Mouse (Mus musculus): ENCODE results near the gene Creld1. TPM values are rescaled to one million over a fixed set of nuclear protein-coding genes. Genes with fewer than 3 reads are reported as not detected.

Gene Creld1
- polyA plus RNA-seq, 1 experiment from 2014 or later: 29.2 TPM

Small RNAs within 50 kb of the gene (microRNA-seq; reads per million reads assigned to microRNA genes)
- not detected for gene Gm23365

Other genes starting within 250 kb of the Creld1 start
- gene Mtmr14, start 245.5 kb upstream of the Creld1 start, polyA plus RNA-seq (2014; fragmentation: Nextera tagmentation; extraction: Ambion mirVana): 44.2 and 46.3 TPM in 2 replicates
- gene Cpne9, start 201.0 kb upstream of the Creld1 start, polyA plus RNA-seq (2014; fragmentation: Nextera tagmentation; extraction: Ambion mirVana): 0.07 and 0.08 TPM in 2 replicates
- 20.1 and 22.8 TPM in 2 replicates for gene Brpf1, start 176.2 kb upstream of the Creld1 start, polyA plus RNA-seq (2014; fragmentation: Nextera tagmentation; extraction: Ambion mirVana)
- 12.2 and 13.8 TPM in 2 replicates for gene Ogg1, start 156.3 kb upstream of the Creld1 start, polyA plus RNA-seq (2014; fragmentation: Nextera tagmentation; extraction: Ambion mirVana)
- gene Camk1, start 139.3 kb upstream of the Creld1 start, polyA plus RNA-seq (2014; fragmentation: Nextera tagmentation; extraction: Ambion mirVana): 61.6 and 65.4 TPM in 2 replicates
- 59.3 and 62.4 TPM in 2 replicates for gene Tada3, start 105.4 kb upstream of the Creld1 start, polyA plus RNA-seq (2014; fragmentation: Nextera tagmentation; extraction: Ambion mirVana)
- 188 and 208 TPM in 2 replicates for gene Arpc4, start 105.2 kb upstream of the Creld1 start, polyA plus RNA-seq (2014; fragmentation: Nextera tagmentation; extraction: Ambion mirVana)
- gene Ttll3, start 94.0 kb upstream of the Creld1 start, polyA plus RNA-seq (2014; fragmentation: Nextera tagmentation; extraction: Ambion mirVana): 3.0 TPM in 2 replicates
- gene Rpusd3, start 64.0 kb upstream of the Creld1 start, polyA plus RNA-seq (2014; fragmentation: Nextera tagmentation; extraction: Ambion mirVana): 26.6 and 32.0 TPM in 2 replicates
- not detected in 2 replicates for gene Cidec, start 47.5 kb upstream of the Creld1 start, polyA plus RNA-seq (2014; fragmentation: Nextera tagmentation; extraction: Ambion mirVana)
- gene Jagn1, start 40.7 kb upstream of the Creld1 start, polyA plus RNA-seq (2014; fragmentation: Nextera tagmentation; extraction: Ambion mirVana): 73.1 and 75.0 TPM in 2 replicates
- 0.19 and 0.40 TPM in 2 replicates for gene Il17re, start 24.8 kb upstream of the Creld1 start, polyA plus RNA-seq (2014; fragmentation: Nextera tagmentation; extraction: Ambion mirVana)
- gene Il17rc, start 11.9 kb upstream of the Creld1 start, polyA plus RNA-seq (2014; fragmentation: Nextera tagmentation; extraction: Ambion mirVana): 2.7 and 3.1 TPM in 2 replicates
- 0.97 and 1.1 TPM in 2 replicates for gene Prrt3, start 18.6 kb downstream of the Creld1 start, polyA plus RNA-seq (2014; fragmentation: Nextera tagmentation; extraction: Ambion mirVana)
- 88.4 and 90.0 TPM in 2 replicates for gene Emc3, start 48.4 kb downstream of the Creld1 start, polyA plus RNA-seq (2014; fragmentation: Nextera tagmentation; extraction: Ambion mirVana)
- gene Fancd2, start 48.4 kb downstream of the Creld1 start, polyA plus RNA-seq (2014; fragmentation: Nextera tagmentation; extraction: Ambion mirVana): 13.5 and 15.6 TPM in 2 replicates
- gene Fancd2os, start 117.4 kb downstream of the Creld1 start, polyA plus RNA-seq (2014; fragmentation: Nextera tagmentation; extraction: Ambion mirVana): 0.42 and 0.47 TPM in 2 replicates
- gene Brk1, start 121.5 kb downstream of the Creld1 start, polyA plus RNA-seq (2014; fragmentation: Nextera tagmentation; extraction: Ambion mirVana): 223 and 232 TPM in 2 replicates
- gene Vhl, start 140.7 kb downstream of the Creld1 start, polyA plus RNA-seq (2014; fragmentation: Nextera tagmentation; extraction: Ambion mirVana): 60.9 and 62.4 TPM in 2 replicates
- 1.6 and 1.9 TPM in 2 replicates for gene Irak2, start 155.2 kb downstream of the Creld1 start, polyA plus RNA-seq (2014; fragmentation: Nextera tagmentation; extraction: Ambion mirVana)
- 1.0 and 1.7 TPM in 2 replicates for gene Tatdn2, start 213.8 kb downstream of the Creld1 start, polyA plus RNA-seq (2014; fragmentation: Nextera tagmentation; extraction: Ambion mirVana)
- 0.33 and 0.40 TPM in 2 replicates for gene Ghrl, start 236.6 kb downstream of the Creld1 start, polyA plus RNA-seq (2014; fragmentation: Nextera tagmentation; extraction: Ambion mirVana)